Mouse (Mus musculus): ENCODE measurements around the gene Gabrr3.

DNA sequence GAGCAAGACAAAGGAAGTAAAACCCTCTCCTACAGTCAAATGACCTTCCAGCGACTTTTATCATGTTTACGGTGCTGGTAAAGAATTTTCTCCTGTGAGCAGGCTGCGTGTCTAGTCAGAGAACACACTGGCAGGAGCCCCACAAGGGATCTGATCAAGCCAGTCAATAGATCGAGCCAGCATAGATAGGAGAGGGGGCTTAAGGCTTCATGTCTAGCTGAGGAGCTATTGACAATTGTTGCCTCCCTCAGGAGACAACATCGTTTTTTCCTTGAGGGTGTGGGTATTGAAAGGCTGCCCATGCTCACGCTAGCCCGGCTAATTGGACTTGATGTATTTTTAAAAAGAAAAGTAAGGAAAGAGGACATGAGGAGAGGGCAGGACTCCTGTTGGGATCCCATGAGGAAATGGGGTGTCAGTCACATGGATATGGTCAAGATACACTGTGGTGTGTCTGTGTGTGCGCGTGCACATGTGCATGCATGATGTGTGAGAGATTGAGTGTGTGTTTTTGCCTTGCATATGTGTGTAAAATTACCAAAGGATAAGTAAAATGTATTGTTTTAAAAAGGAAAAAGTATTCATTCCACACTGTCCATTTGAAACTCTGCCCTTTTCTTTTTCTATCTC lies 13.2 kb downstream of the Gabrr3 start:
- TF ChIP-seq CTCF (IDR thresholded peaks at IDR 0.05; ENCODE audit: low read depth), result no peak
- TF ChIP-seq EP300 (IDR thresholded peaks at IDR 0.05; ENCODE audit: low read depth), result no peak
